Mouse (Mus musculus): ENCODE results near the gene Tmem209.

Gene Tmem209

DNA sequence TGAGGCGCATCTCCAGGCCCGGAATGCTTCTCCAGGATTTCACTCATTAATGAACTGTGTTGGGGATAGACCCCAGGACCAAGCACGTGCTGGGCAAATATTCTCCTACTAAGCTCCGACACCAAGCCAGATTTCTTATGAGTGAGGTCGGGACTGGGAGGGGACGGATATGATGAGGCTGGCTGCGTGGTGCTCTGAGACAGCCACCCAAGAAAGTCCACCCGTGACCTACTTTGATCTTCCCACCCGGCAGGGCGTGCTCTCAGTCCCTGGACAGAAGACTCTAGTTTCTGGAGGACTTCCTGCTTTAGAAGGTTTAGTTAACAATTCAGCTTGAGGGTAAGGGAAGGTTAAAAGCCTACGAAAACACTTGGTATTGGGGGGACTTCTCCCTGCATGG, 44.0 kb downstream of the Tmem209 start:
- no peak for DNase-seq (ENCODE audit: low read depth in 1 of 2, low spot score in 2 of 2)

DNA sequence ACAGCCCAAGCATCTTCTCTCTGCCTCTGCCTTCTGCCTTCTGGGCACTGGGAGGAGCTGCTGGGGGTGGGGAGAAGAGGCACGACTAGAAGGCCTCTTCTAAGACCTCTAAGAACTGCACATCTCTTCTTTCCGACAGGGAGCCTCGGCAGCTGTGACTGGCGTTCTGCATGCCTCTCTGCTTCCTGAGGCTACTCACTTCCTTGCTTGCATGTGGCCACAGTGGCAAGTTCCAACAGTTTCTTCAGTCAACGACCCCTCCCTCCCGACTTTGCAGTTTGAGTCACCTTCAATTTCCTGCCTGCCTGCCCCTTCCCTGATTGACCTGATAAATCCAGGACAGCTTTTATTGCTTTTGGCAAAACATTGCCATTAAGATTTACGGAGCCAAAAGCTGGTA, 46.8 kb downstream of the Tmem209 start:
- no peak for DNase-seq (ENCODE audit: low read depth in 1 of 2, low spot score in 2 of 2)

DNA sequence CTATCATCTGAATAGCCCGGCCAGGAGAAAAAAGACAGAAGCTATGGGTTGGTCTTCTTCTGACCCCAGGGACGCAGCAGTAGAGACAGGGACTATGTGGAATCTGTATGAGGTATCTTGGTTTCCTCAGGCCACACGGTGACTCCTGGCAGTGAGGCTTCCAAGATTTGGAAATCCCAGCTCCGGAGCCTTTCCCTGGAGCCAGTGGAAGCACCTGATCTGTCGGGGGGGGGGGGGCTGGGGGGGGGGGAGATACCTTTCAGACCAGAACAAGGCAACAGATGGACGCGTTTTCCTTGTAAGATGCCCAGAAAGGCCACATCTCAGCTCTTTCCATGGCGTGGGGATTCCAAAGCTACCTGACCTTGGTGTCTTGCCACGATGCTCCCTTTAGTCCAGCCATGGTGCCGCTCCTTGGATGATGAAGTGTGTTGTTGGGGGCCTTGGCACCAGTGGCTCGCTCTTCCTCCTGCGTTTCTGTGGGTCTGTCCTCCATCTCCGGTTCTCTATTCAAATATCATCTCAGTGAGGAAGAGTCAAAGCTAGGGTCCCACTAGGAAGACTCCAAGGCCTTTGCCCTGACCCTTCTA, 47.7 kb downstream of the Tmem209 start:
- DNase-seq (ENCODE audit: low read depth in 1 of 2, low spot score in 2 of 2), result no peak

DNA sequence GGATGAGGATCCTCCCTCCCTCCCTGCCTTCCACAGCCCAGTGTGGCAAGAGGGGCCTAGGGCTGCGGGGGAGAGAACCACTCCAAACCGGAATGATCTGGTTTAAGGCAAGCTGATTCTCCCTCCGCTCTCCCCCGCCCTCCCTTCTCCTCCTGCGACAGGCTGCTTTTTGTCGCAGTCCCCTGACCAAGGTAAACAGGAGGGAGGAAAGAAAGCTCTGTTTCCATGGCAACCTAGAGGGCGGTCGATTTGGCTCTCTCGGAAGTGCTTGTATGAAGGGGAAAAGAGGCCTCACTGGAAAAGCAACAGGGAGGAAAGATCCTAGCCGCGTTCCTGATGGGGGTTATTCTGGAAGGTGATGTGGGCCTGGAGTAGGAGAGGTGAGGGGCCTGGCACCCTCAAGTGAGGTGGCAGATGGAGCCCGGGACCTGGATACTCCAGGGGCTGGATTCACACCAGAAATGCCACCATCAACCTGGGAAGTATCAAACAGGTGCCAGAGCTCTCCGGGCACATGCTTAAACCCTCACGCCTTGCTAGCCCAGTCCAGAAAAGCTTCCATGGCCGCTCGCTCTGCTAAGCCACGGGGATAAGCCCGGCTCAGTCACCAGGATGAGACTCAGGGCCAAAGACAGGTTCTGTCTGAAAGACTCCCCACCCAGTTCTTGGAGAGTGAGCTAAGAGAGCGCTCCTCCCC, 48.7 kb downstream of the Tmem209 start:
- DNase-seq (ENCODE audit: low read depth in 1 of 2, low spot score in 2 of 2), result no peak

DNA sequence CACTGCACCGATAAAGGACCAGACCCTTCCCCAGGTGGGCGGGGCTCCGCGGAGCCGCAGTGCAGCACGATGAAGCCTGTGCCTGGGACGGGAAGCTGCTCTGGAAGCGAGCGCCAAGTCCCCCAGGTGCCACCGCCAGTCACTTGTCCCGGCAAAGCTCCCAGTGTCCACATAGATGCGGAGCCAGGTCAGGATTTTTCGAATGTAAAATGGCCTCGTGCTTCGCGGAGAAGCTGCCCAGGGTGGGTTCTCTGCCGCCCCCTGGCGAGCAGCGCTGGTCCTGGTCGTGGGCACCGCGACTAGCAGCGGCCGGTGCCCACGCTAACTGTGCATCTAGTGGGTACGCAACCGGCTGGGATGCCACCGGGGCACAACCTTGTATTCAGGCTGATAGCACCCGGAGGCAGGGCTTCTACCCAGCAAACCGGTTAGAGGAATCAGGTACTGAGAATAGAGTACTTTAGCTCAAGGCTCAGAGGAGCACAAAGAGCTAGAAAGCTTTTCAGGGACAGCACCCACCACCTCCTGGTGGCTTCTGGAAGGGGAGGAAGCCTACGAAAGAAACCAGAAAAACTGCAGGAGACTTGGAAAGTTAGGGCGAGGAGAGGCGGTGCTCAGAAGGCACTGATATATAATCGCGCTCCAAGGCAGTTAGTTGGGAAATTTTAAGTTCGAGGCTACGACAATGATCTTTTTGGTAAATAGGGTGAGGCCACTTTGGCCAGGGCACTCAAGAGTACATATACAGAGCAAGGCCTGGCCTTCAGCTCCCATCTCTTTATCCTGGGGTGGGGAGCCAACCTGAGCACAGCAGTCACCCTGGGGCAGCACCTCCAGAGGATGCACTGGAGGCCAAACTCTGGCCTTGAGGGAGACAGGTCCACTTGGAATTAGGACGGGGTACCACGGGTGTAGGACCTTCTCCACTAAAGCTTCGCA, 49.5 kb downstream of the Tmem209 start:
- DNase-seq (ENCODE audit: low read depth in 1 of 2, low spot score in 2 of 2), result peak; percentile 29 to 54

DNA sequence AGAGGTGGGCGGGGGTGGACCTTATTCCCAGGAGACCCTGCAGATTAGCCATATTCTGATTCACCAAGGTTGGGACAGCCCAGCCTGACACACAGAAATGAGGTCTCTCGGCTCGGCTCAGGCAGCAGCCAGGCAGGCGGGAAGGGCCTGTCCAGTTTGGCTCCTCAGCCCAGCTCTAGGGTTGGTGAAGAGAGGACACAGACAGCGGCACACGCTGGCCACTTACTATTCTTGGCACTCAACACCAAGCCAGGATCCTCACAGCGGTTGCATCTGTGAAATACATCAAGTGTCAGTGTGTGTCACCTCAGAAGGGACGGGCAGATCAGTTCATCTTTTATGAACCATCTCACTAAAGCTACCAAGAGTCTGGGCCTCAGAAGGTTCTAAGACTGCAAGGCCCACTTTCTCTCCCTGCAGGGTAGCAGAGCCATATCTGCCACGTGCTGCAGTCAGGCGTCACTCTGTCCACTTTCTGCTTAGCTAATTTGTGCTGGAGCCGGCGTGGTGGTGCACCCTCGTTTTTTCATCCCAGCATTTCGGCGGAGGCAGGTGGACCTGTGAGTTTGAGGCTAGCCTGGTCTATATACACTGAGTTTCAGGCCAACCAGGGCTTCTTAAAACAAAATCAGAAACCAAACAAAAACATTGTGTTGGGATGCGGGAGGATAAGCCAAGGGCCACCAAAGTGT, 50.4 kb downstream of the Tmem209 start:
- no peak for DNase-seq (ENCODE audit: low read depth in 1 of 2, low spot score in 2 of 2)

DNA sequence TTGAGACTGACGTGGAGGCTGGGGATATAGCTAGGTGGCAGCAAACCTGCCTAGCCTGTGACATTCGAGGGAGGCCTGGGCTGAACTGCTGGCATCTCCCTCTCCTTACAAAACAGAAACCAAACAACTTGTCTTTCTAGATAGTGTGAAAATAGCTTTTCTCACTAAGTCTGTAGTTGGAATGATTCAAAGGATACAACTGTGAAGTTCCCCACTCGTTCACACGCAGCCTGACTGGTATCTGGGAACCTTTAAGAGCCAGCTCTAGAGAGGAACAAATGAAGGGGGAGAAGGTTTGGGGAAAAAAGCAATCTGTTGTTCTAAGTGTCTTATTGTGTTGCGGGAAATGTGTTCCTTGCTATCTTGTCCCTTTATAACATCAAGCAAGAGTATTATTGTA, 51.0 kb downstream of the Tmem209 start:
- DNase-seq (ENCODE audit: low read depth in 1 of 2, low spot score in 2 of 2), result no peak

DNA sequence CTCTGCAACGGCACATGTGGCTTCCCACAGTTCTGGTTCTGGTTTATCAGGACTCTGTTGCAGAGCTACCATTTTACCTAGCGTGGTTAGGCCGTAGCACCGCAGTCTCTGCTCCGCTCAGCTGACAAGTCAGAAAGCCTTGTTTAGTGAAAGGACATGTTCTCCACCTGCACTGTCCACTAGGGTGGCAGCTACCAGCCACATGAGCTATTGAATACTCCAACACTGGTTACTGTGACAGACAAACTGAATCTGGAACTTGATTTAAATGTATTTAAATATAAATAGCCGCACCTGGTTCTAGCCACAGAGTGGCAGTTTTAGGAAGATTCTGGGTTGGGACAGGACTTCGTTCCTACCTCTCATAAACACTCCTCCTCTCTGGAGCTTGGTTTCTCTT, 52.6 kb downstream of the Tmem209 start:
- no peak for DNase-seq (ENCODE audit: low read depth in 1 of 2, low spot score in 2 of 2)

DNA sequence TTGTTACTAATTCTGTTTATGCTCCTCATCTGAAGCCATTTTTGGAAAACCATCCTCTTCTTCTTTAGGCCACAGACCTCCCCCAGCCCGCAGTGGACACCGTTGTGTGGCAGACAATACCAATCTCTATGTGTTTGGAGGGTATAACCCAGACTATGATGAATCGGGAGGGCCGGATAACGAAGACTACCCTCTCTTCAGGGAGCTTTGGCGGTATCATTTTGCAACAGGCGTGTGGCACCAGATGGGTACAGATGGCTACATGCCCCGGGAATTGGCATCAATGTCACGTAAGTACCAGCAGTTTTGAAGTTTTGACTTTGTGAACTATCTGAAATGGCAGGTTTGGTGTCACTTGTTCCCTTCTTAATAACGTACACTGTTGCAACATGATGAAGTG, 70.0 kb downstream of the Tmem209 start:
- no peak for DNase-seq (ENCODE audit: low read depth in 1 of 2, low spot score in 2 of 2)

DNA sequence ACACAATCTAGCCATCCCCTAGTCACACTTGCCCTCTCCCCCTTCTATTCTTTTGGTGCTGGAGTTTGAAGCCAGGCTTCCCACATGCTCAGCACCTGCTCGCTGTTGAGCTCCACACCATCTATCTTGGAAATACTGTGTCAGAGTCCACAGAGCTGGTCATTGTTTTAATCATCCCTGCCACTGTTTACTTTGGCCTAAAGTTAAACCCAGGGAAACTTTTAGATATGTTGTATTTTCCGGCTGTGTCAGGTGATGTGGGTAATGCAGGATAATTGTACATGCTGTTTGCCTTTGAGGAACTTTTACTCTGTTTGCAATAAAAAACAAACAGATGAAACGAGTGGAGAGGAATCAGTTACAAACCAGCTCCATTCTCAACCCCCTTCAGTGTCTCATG, 72.5 kb downstream of the Tmem209 start:
- no peak for DNase-seq (ENCODE audit: low read depth in 1 of 2, low spot score in 2 of 2)

DNA sequence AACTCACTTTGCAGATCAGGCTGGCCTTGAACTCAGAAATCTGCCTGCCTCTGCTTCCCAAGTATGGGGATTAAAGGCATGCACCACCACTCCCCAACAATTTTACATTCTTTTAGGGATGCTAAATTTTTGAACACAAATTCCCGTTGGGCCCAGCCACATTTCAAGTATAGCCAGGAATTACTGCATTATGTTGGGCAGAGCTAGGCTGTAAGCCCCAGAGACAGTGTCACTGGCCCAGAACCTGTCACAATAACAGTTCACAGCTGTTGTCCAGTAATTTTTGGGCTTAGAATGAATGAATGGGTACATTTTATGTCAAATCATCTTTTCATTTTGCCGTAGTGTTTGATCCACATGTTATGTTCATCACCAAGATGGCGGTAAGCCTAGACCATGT, 73.1 kb downstream of the Tmem209 start:
- no peak for DNase-seq (ENCODE audit: low read depth in 1 of 2, low spot score in 2 of 2)

DNA sequence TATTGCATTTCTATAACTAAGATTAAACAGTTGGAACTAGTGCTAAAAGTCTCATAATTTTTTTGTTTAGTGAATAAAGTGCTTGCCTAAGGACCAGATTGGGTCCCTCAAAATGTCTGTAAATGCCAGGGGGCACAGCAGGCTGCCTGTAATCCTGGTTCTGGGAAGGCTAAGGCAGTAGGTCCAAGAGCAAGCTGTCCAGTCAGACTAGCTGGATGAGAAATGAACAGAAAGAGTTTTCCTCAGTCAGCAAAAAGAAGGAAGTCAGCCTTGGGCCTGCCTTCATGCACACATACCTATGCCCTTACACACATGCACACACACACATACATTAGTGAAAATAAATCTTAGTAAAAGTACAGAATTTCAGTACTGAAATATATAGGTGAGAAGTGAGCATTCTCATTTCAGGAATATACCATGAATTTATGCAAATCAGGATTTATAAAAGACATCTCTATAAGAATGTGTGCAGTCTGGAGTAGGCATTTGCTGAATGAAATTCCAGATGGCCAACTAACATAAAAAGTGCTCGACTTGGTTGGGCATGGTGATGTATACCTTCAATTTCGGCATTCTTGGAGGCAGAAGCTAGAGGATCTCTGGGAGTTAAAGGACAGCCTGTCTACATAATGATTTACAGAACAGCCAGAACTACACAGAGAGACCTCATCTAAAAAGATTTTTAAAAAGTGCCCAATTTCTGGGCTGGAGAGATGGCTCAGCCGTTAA, 77.0 kb downstream of the Tmem209 start:
- no peak for DNase-seq (ENCODE audit: low read depth in 1 of 2, low spot score in 2 of 2)

Measured in monocyte, adult 2 months (primary cell).